Mouse (Mus musculus) CD4-positive, CD25-positive, alpha-beta regulatory T cell, adult 9 weeks (primary cell): Measurements from ENCODE around the gene Kcnh1. TPM values are rescaled to one million over a fixed set of nuclear protein-coding genes. Genes with fewer than 3 reads are reported as not detected.

ENCODE experiments used
- polyA plus RNA-seq: library from polyadenylated mRNA; unstranded; fragments of 100-300 nt; shearing (Covaris generic); gene quantifications from one replicate; pipeline ENCODE4 v1.2.1, GENCODE M21; 2017

Gene Kcnh1
- polyA plus RNA-seq, result not detected

DNA sequence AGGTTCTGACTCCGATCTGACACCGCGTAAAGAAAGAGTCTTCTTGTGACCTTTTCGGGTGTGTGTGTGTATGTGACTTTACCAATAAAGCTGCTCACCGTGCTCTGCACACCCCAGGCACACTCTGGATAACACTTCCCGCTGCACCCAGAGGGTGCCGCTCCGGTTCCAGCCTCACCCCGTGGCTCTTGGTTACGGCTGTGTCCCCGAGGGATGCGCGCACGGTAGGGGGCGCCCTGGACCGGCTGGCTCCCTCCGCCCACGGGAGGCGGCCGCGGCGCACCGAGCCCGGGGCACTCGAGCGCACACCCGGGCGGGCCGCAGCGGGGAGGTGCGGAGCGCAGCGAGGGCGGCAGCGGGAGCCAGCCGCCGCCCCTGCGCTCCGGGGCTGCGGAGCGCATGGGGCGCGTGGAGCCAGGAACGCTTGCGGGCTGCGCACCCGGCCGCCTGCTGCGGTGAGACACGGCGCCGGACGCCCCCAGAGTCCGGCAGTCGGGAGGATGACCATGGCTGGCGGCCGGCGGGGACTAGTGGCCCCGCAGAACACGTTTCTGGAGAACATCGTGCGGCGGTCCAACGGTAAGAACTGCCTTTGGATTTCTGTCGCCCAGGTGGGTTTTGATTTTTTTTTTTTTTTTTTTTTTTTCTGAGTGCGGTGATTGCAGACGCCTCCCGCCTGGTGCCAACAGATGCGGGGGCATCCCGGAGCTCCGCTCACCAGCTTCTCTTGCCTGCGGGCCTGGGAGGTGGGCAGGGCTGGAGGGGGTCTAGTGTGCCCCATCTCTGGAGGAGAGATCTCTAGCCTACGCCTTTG, at the start of gene Kcnh1:
TSS of gene Kcnh1 (plus strand) at position 267 of the 814 bp plus-strand sequence.

Other genes starting within 250 kb of the Kcnh1 start
- 2.5 TPM for gene Rd3, start 213.4 kb upstream of the Kcnh1 start, polyA plus RNA-seq
- 147 TPM for gene Traf5, start 98.2 kb upstream of the Kcnh1 start, polyA plus RNA-seq
- gene Rcor3, start 52.7 kb upstream of the Kcnh1 start, polyA plus RNA-seq, result 13.6 TPM